Mouse (Mus musculus) ES-E14 (cell line): ENCODE results near the gene Prr36. TPM values are rescaled to one million over a fixed set of nuclear protein-coding genes. Genes with fewer than 3 reads are reported as not detected.

ENCODE experiments used
- DNase-seq: peaks from one replicate; pipeline ENCODE4 v3.0.0-alpha.2; 2013; ENCODE audit warnings: low read depth, low spot score
- H3K27ac ChIP-seq: 2 replicates; pipeline ENCODE4 v1.5.1; 2012; ENCODE audit warnings: low read depth, mild to moderate bottlenecking, low read length, moderate library complexity, mixed read lengths; ENCODE audit not compliant: poor library complexity, insufficient read depth, severe bottlenecking
- H3K36me3 ChIP-seq: 2 replicates; pipeline ENCODE4 v1.6.1; 2012; ENCODE audit warnings: mild to moderate bottlenecking, low read length, moderate library complexity, mixed read lengths; ENCODE audit not compliant: control insufficient read depth, poor library complexity, insufficient read depth, severe bottlenecking
- H3K4me1 ChIP-seq, 2 experiments: fragments of 150-350 bp in 1 of 2; sonication (generic) in 1 of 2; 2 replicates each; pipeline ENCODE4 v1.6.1; 2012; ENCODE audit warnings: low read length in 2 of 2, mild to moderate bottlenecking in 1 of 2, mixed read lengths in 1 of 2; ENCODE audit not compliant: control insufficient read depth in 2 of 2, insufficient read depth in 2 of 2, poor library complexity in 1 of 2
- H3K4me3 ChIP-seq, 2 experiments: fragments of 150-350 bp in 1 of 2; sonication (generic) in 1 of 2; 2 replicates each; pipeline ENCODE4 v1.5.1; 2012; ENCODE audit warnings: low read length in 2 of 2, low read depth in 1 of 2, mild to moderate bottlenecking in 1 of 2, mixed read lengths in 1 of 2; ENCODE audit not compliant: insufficient read depth in 1 of 2, poor library complexity in 1 of 2, severe bottlenecking in 1 of 2
- H3K9ac ChIP-seq: 2 replicates; pipeline ENCODE4 v1.6.1; 2012; ENCODE audit warnings: low read depth, mild to moderate bottlenecking, low read length, mixed read lengths; ENCODE audit not compliant: poor library complexity, insufficient read depth, severe bottlenecking
- H3K9me3 ChIP-seq: fragments of 150-350 bp; sonication (generic); 2 replicates; pipeline ENCODE4 v1.6.1; 2012; ENCODE audit warnings: low read depth, mild to moderate bottlenecking, low read length; ENCODE audit not compliant: control insufficient read depth, insufficient read depth
- CHD2 ChIP-seq: IDR thresholded peaks from 2 replicates; pipeline ENCODE4 v1.6.1; 2014; ENCODE audit warnings: mild to moderate bottlenecking, low read depth, low read length, inconsistent platforms
- HCFC1 ChIP-seq: IDR thresholded peaks from 2 replicates; pipeline ENCODE4 v1.6.1; 2012; ENCODE audit warnings: low read length, inconsistent platforms, borderline replicate concordance; ENCODE audit not compliant: insufficient read depth
- MAFK ChIP-seq: IDR thresholded peaks from 2 replicates; pipeline ENCODE4 v1.6.1; 2014; ENCODE audit warnings: mild to moderate bottlenecking, low read depth, low read length, inconsistent platforms; ENCODE audit not compliant: insufficient read depth
- ZC3H11A ChIP-seq: IDR thresholded peaks from 2 replicates; pipeline ENCODE4 v1.6.1; 2012; ENCODE audit warnings: low read depth, mild to moderate bottlenecking, inconsistent platforms, low read length, borderline replicate concordance
- ZNF384 ChIP-seq: IDR thresholded peaks from 2 replicates; pipeline ENCODE4 v1.6.1; 2012; ENCODE audit warnings: low read depth, low read length, inconsistent platforms
- in situ Hi-C, 2 experiments: fragments of 600-800 bp; cut with MboI; formaldehyde crosslinking; loops; one replicate each; pipeline ENCODE4 v1.15.1; 2025; ENCODE audit warnings: low sequenced_read_pairs in 2 of 2, inconsistent platforms in 1 of 2; ENCODE audit not compliant: unreplicated experiment in 2 of 2
- total RNA-seq: library from RNA; depleted of rRNA; stranded (reverse); fragments of 300-350 nt; gene quantifications from 2 replicates; pipeline ENCODE4 v1.2.3, GENCODE M21; 2012; rRNA removed

The Prr36 gene
- total RNA-seq, 1 experiment = 0.54 TPM

DNA sequence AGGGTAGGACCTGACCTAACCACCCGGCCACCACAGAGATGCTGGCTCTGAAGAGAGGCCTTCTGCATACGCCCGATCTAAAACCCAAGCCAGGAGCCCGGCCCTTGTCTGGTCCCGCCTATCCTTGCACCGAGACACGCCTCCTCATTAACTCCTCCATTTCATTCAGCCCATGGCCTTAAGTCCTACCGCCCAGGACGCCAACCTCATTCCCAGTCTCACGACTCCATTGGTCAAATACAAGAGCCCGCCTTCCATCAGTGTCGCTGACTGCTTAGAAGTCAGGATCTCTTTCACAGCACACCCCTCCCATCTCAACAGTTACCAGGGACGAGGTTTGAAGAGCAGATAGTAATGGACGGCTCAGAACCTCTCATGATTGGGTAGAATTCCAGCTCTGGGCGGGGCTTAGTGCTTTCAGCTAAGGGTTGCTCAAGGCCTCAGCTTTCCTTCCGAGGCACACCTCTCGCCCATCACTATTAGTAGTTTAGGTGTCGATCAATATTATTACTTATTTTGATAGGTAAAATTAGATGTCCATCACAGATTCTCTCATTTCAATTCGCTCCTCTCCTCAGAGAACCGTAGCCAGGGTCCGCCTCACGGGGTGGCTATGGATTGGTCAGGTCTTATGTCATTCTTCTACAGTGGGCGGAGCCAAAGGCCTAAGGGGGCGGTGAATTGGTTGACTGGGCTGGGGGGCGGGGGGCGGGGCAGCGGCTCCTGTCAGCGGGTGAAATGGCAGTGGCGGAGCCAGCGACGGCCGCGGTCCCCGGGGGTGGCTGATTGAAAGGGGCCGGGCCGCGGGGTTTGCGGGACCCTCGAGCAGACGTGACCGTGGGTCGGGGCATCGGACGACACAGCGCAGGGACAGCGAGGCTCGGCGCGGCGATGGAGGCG is 51.2 kb downstream of the Prr36 start, which contains the start of gene Evi5l:
TSS of gene Evi5l (plus strand) at position 716 of the 900 bp plus-strand sequence.
- DNase-seq = peak; percentile 98
- peaks cover 2 to 3% of the 10 kb centered on the region in 2 experiments; a peak in 1 of 4 replicates for H3K4me1 ChIP-seq
- no peaks in the 10 kb centered on the region for H3K9me3 ChIP-seq
- peak within 1 kb of the TSS; percentile 73 for H3K9ac ChIP-seq
- in situ Hi-C loops = no loop called here
- no peak for TF ChIP-seq HCFC1
- no peak for TF ChIP-seq ZC3H11A
- TF ChIP-seq CHD2 = peak; percentile 96
- TF ChIP-seq ZNF384 = no peak
- TF ChIP-seq MAFK = no peak
- no peak within 1 kb of the TSS for H3K27ac ChIP-seq
- no peaks in the 10 kb centered on the region for H3K36me3 ChIP-seq
- peak within 1 kb of the TSS; percentile 79 to 91 for H3K4me3 ChIP-seq

- H3K4me1 ChIP-seq = peaks cover 2 to 3% of the 10 kb centered on the region in 2 experiments; a peak in 1 of 4 replicates
- no peak overlapping the region for H3K27ac ChIP-seq
- 0 out of 2 replicates have a peak overlapping the region, but pooled peaks have one; percentile 34 for H3K9ac ChIP-seq
- DNase-seq = no peak
- H3K36me3 ChIP-seq = no peaks in the 10 kb centered on the region
- in situ Hi-C loops = no loop called here
- H3K4me3 ChIP-seq = peak overlapping the region; percentile 79 to 91
- TF ChIP-seq ZC3H11A = no peak
- no peak for TF ChIP-seq MAFK
- TF ChIP-seq ZNF384 = no peak
- no peak for TF ChIP-seq CHD2
- TF ChIP-seq HCFC1 = no peak
- H3K9me3 ChIP-seq = no peaks in the 10 kb centered on the region
These were observed 51.9 kb downstream of the Prr36 start for GRCm38 (mm10) chr8:4165176-4165851.

DNA sequence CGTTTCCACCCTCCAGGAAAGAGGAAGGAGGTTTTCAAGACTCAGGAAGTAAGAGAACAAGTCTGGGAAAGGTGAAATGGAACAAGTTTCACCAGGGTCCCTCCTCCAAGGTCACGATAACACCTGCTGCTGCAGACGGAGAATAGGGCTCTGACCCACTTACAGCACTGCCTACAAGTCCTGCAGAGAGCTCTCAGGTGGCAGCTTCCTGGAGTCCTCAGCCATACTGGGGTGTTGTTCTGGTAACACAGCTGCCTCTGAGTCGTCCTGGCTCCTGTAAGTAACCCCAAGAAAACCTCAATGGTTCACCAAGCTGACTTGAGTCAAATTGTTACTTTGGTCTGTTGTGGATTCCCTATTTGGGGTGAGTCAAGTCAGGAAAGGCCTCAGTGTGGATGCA is 54.5 kb downstream of the Prr36 start:
- no peak for DNase-seq
- Histone ChIP-seq H3K9me3 (no peaks in the 10 kb centered on the region), H3K36me3 (no peaks in the 10 kb centered on the region), H3K9ac (no peak overlapping the region), H3K4me1 (peaks cover 2 to 3% of the 10 kb centered on the region in 2 experiments; a peak in 1 of 4 replicates), H3K4me3 (no peak overlapping the region), H3K27ac (no peak overlapping the region)
- in situ Hi-C loops = no loop called here
- no peak for TF ChIP-seq CHD2
- no peak for TF ChIP-seq HCFC1
- no peak for TF ChIP-seq ZNF384
- no peak for TF ChIP-seq ZC3H11A
- no peak for TF ChIP-seq MAFK

Other genes with a start within 250 kb of the Prr36 start
- 0.54 TPM in 1 of 2 replicates, not detected in the other for gene Cd209f, start 111.6 kb downstream of the Prr36 start, total RNA-seq
- 0.18 TPM in 1 of 2 replicates, not detected in the other for gene Cd209g, start 83.4 kb downstream of the Prr36 start, total RNA-seq
- gene Evi5l, start 50.9 kb downstream of the Prr36 start, total RNA-seq = 5.2 and 6.2 TPM in 2 replicates
- gene Lrrc8e, start 9.4 kb upstream of the Prr36 start, total RNA-seq = 0.67 and 1.1 TPM in 2 replicates
- 21.0 and 22.0 TPM in 2 replicates for gene Map2k7, start 21.3 kb upstream of the Prr36 start, total RNA-seq
- gene Gm49320, start 21.4 kb upstream of the Prr36 start, total RNA-seq = not detected in 2 replicates
- gene Tgfbr3l, start 30.8 kb upstream of the Prr36 start, total RNA-seq = 1.1 and 1.6 TPM in 2 replicates
- 10.3 and 15.9 TPM in 2 replicates for gene Snapc2, start 35.6 kb upstream of the Prr36 start, total RNA-seq
- gene Ctxn1, start 41.8 kb upstream of the Prr36 start, total RNA-seq = 3.7 and 3.8 TPM in 2 replicates
- gene Timm44, start 58.5 kb upstream of the Prr36 start, total RNA-seq = 72.5 and 78.8 TPM in 2 replicates
- 13.1 and 17.6 TPM in 2 replicates for gene Ccl25, start 107.8 kb upstream of the Prr36 start, total RNA-seq
- 43.2 and 73.6 TPM in 2 replicates for gene Elavl1, start 108.0 kb upstream of the Prr36 start, total RNA-seq